20 mouse cellular contexts compared by ENCODE assay signal in the genomic region with DNA sequence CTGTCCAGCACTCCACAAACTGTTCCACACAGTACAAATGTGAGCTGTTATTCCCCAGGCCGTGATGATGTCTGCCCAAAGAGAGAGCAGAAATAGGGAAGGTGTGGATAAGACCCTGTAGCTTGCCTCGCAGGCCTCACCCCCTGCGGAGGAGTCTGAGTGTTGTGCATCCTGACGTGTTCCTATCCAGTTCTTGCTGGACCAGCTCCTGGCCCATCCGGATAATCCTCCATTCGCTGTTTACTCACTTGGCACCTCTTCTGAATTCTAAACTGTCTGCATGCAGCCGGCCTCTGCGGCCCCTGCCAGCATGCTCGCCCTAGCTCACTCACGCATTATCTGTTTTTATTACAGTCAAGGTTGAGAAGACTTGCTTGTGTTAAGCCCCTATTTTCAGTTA. TPM values are rescaled to one million over a fixed set of nuclear protein-coding genes. Genes with fewer than 3 reads are reported as not detected.
DNase-seq lines count a peak whose midpoint lies in the region; ATAC-seq lines count a peak whose summit lies in the region.
"Had no signal": no experiment of that assay in that cellular context is flagged by ENCODE, and none has a peak within 500 bp of the region (broad histone marks: within the 10 kb centered on the region; RNA-seq: fewer than 3 reads in every experiment).

No protein-coding gene starts in this region.

- peaks cover 39% of the 10 kb centered on the region for H3K4me1 ChIP-seq in hindbrain, embryonic 13.5 days (replicated peaks)
- no peaks in the 10 kb centered on the region; the same call in 1 of the 2 replicates for H3K4me1 ChIP-seq in hindbrain, embryonic 14.5 days (replicated peaks; ENCODE audit: control insufficient read depth, insufficient read depth, low read length)
- peaks cover 43% of the 10 kb centered on the region for H3K4me1 ChIP-seq in midbrain, embryonic 13.5 days (replicated peaks)
- H3K4me1 ChIP-seq in midbrain, embryonic 11.5 days (ENCODE audit: control insufficient read depth, insufficient read depth, low read length), result 0 out of 2 replicates have a peak, but pooled peaks cover 2% of the 10 kb centered on the region
- H3K4me1 ChIP-seq in midbrain, embryonic 15.5 days, result peaks cover 27% of the 10 kb centered on the region
- peaks cover 9% of the 10 kb centered on the region; the same call in 1 of the 2 replicates for H3K4me1 ChIP-seq in kidney, embryonic 15.5 days

- H3K27ac ChIP-seq in hindbrain, embryonic 13.5 days, result 0 out of 2 replicates have a peak overlapping the region, but pooled peaks have one; percentile 14
- no peak overlapping the region for H3K27ac ChIP-seq in hindbrain, embryonic 14.5 days
- 0 out of 2 replicates have a peak overlapping the region, but pooled peaks have one; percentile 49 for H3K27ac ChIP-seq in midbrain, embryonic 13.5 days
- H3K27ac ChIP-seq in midbrain, embryonic 11.5 days (ENCODE audit: low read depth, low read length), result no peak overlapping the region
- H3K27ac ChIP-seq in midbrain, embryonic 15.5 days, result peak overlapping the region; percentile 47
- H3K27ac ChIP-seq in kidney, embryonic 15.5 days, result no peak overlapping the region
- H3K27ac ChIP-seq: forebrain, embryonic 13.5 days; kidney, postnatal 0 days had no signal

- no peak overlapping the region for H3K9ac ChIP-seq in hindbrain, embryonic 13.5 days
- no peak overlapping the region for H3K9ac ChIP-seq in hindbrain, embryonic 14.5 days
- H3K9ac ChIP-seq in midbrain, embryonic 13.5 days (replicated peaks), result no peak overlapping the region
- H3K9ac ChIP-seq in midbrain, embryonic 11.5 days (ENCODE audit: low read length), result no peak overlapping the region
- no peak overlapping the region for H3K9ac ChIP-seq in midbrain, embryonic 15.5 days
- no peak overlapping the region for H3K9ac ChIP-seq in kidney, embryonic 15.5 days
- H3K9ac ChIP-seq: forebrain, embryonic 13.5 days; lung, embryonic 14.5 days had no signal

- H3K36me3 ChIP-seq in hindbrain, embryonic 13.5 days, result no peaks in the 10 kb centered on the region
- H3K36me3 ChIP-seq in hindbrain, embryonic 14.5 days (replicated peaks; ENCODE audit: control insufficient read depth, insufficient read depth), result no peaks in the 10 kb centered on the region
- H3K36me3 ChIP-seq in midbrain, embryonic 13.5 days, result no peaks in the 10 kb centered on the region
- H3K36me3 ChIP-seq in midbrain, embryonic 11.5 days (ENCODE audit: control insufficient read depth, insufficient read depth, low read length), result no peaks in the 10 kb centered on the region
- H3K36me3 ChIP-seq in midbrain, embryonic 15.5 days (replicated peaks), result no peaks in the 10 kb centered on the region
- H3K36me3 ChIP-seq in kidney, embryonic 15.5 days, result no peaks in the 10 kb centered on the region

- H3K4me2 ChIP-seq in hindbrain, embryonic 13.5 days, result no peak overlapping the region
- H3K4me2 ChIP-seq in hindbrain, embryonic 14.5 days (replicated peaks), result no peak overlapping the region
- H3K4me2 ChIP-seq in midbrain, embryonic 13.5 days (replicated peaks), result no peak overlapping the region
- no peak overlapping the region for H3K4me2 ChIP-seq in midbrain, embryonic 11.5 days
- H3K4me2 ChIP-seq in midbrain, embryonic 15.5 days, result no peak overlapping the region
- H3K4me2 ChIP-seq in kidney, embryonic 15.5 days, result no peak overlapping the region
- H3K4me2 ChIP-seq: forebrain, embryonic 13.5 days; liver, embryonic 11.5 days; lung, embryonic 14.5 days had no signal

- no peak overlapping the region for H3K4me3 ChIP-seq in hindbrain, embryonic 13.5 days
- H3K4me3 ChIP-seq in hindbrain, embryonic 14.5 days (replicated peaks; ENCODE audit: low read length), result no peak overlapping the region
- H3K4me3 ChIP-seq in midbrain, embryonic 13.5 days (replicated peaks), result no peak overlapping the region
- no peak overlapping the region for H3K4me3 ChIP-seq in midbrain, embryonic 11.5 days (ENCODE audit: low read depth, low read length)
- no peak overlapping the region for H3K4me3 ChIP-seq in midbrain, embryonic 15.5 days
- H3K4me3 ChIP-seq in kidney, embryonic 15.5 days (replicated peaks), result no peak overlapping the region
- H3K4me3 ChIP-seq: forebrain, embryonic 13.5 days had no signal

- no peak for ATAC-seq in cerebellum, adult (ENCODE audit: insufficient number of reproducible peaks, low FRiP score, low TSS enrichment)
- ATAC-seq in hindbrain, embryonic 13.5 days (ENCODE audit: low FRiP score), result no peak
- no peak for ATAC-seq in hindbrain, embryonic 14.5 days (ENCODE audit: low FRiP score)
- peak; percentile 22; the same call in 1 of the 2 replicates for ATAC-seq in midbrain, embryonic 13.5 days
- ATAC-seq in midbrain, embryonic 11.5 days (ENCODE audit: low FRiP score), result no peak
- ATAC-seq in midbrain, embryonic 15.5 days (replicated peaks), result peak; percentile 16
- ATAC-seq in kidney, embryonic 15.5 days (replicated peaks; ENCODE audit: low FRiP score), result no peak
- ATAC-seq: CD4-positive, CD25-positive, alpha-beta regulatory T cell, adult 4 months; Patski had no signal

- H3K27me3 ChIP-seq in hindbrain, embryonic 13.5 days, result 0 out of 2 replicates have a peak, but pooled peaks cover 4% of the 10 kb centered on the region
- no peaks in the 10 kb centered on the region for H3K27me3 ChIP-seq in hindbrain, embryonic 14.5 days (ENCODE audit: control insufficient read depth, insufficient read depth, low read length)
- no peaks in the 10 kb centered on the region for H3K27me3 ChIP-seq in midbrain, embryonic 13.5 days
- no peaks in the 10 kb centered on the region for H3K27me3 ChIP-seq in midbrain, embryonic 11.5 days (ENCODE audit: control insufficient read depth, insufficient read depth, low read length)
- H3K27me3 ChIP-seq in midbrain, embryonic 15.5 days (replicated peaks), result no peaks in the 10 kb centered on the region
- H3K27me3 ChIP-seq in kidney, embryonic 15.5 days, result no peaks in the 10 kb centered on the region
- H3K27me3 ChIP-seq: forebrain, embryonic 13.5 days had no signal

- no peaks in the 10 kb centered on the region for H3K9me3 ChIP-seq in hindbrain, embryonic 13.5 days
- no peaks in the 10 kb centered on the region for H3K9me3 ChIP-seq in hindbrain, embryonic 14.5 days (ENCODE audit: control insufficient read depth, low read length)
- H3K9me3 ChIP-seq in midbrain, embryonic 13.5 days, result no peaks in the 10 kb centered on the region
- H3K9me3 ChIP-seq in midbrain, embryonic 11.5 days (ENCODE audit: control insufficient read depth, low read length), result no peaks in the 10 kb centered on the region
- no peaks in the 10 kb centered on the region for H3K9me3 ChIP-seq in midbrain, embryonic 15.5 days
- no peaks in the 10 kb centered on the region for H3K9me3 ChIP-seq in kidney, embryonic 15.5 days (replicated peaks)
- H3K9me3 ChIP-seq: forebrain, embryonic 13.5 days had no signal

- 73% methylated on average over 10 of the region's 10 CpGs for WGBS in hindbrain, embryonic 13.5 days
- WGBS in hindbrain, embryonic 14.5 days, result 72% methylated on average over 10 of the region's 10 CpGs
- WGBS in midbrain, embryonic 13.5 days, result 66% methylated on average over 10 of the region's 10 CpGs
- 72% methylated on average over 10 of the region's 10 CpGs for WGBS in midbrain, embryonic 11.5 days
- WGBS in midbrain, embryonic 15.5 days, result 52% methylated on average over 10 of the region's 10 CpGs
- WGBS in kidney, embryonic 15.5 days, result 67% methylated on average over 10 of the region's 10 CpGs

- DNase-seq in cerebellum, adult 11-12 months, result peak; percentile 71
- DNase-seq in hindbrain, embryonic 14.5 days (ENCODE audit: low spot score), result no peak
- no peak for DNase-seq in midbrain, embryonic 11.5 days (ENCODE audit: low spot score, missing footprints)
- DNase-seq: adrenal gland, adult 8-10 months; gastrocnemius, postnatal 36 days; kidney, adult 11 months; lung, embryonic 14.5 days; lung, postnatal 4 days; right cerebral cortex, adult 18-20 months had no signal

RNA-seq across cellular contexts. Expression of gene Syt7, which starts 15.5 kb away (rescaled TPM):
- polyA plus RNA-seq in hindbrain, embryonic 13.5 days (2015; fragmentation: Nextera tagmentation; extraction: Ambion mirVana), result 7.9 and 8.4 TPM in 2 replicates
- polyA plus RNA-seq in hindbrain, embryonic 14.5 days (2014; fragmentation: Nextera tagmentation; extraction: Ambion mirVana), result 12.0 and 14.0 TPM in 2 replicates
- 8.2 and 8.8 TPM in 2 replicates for polyA plus RNA-seq in midbrain, embryonic 13.5 days (2015; fragmentation: Nextera tagmentation; extraction: Ambion mirVana)
- polyA plus RNA-seq in midbrain, embryonic 11.5 days (2014; fragmentation: Nextera tagmentation; extraction: Ambion mirVana), result 3.0 and 3.9 TPM in 2 replicates
- polyA plus RNA-seq in midbrain, embryonic 15.5 days (2015; fragmentation: Nextera tagmentation; extraction: Ambion mirVana), result 19.6 and 21.0 TPM in 2 replicates
- 1.5 and 2.3 TPM in 2 replicates for polyA plus RNA-seq in kidney, embryonic 15.5 days (2015; fragmentation: Nextera tagmentation; extraction: Ambion mirVana)
- polyA plus RNA-seq: CD4-positive, CD25-positive, alpha-beta regulatory T cell, adult 4 months had no signal

RNA-seq across cellular contexts. Expression of gene Lrrc10b, which starts 52.8 kb away (rescaled TPM):
- 0.53 and 1.1 TPM in 2 replicates for polyA plus RNA-seq in hindbrain, embryonic 13.5 days (2015; fragmentation: Nextera tagmentation; extraction: Ambion mirVana)
- polyA plus RNA-seq in hindbrain, embryonic 14.5 days (2014; fragmentation: Nextera tagmentation; extraction: Ambion mirVana), result 1.5 and 1.6 TPM in 2 replicates
- 0.71 and 0.76 TPM in 2 replicates for polyA plus RNA-seq in midbrain, embryonic 13.5 days (2015; fragmentation: Nextera tagmentation; extraction: Ambion mirVana)
- 0.55 and 0.59 TPM in 2 replicates for polyA plus RNA-seq in midbrain, embryonic 11.5 days (2014; fragmentation: Nextera tagmentation; extraction: Ambion mirVana)
- polyA plus RNA-seq in midbrain, embryonic 15.5 days (2015; fragmentation: Nextera tagmentation; extraction: Ambion mirVana), result 1.7 and 2.4 TPM in 2 replicates
- polyA plus RNA-seq in kidney, embryonic 15.5 days (2015; fragmentation: Nextera tagmentation; extraction: Ambion mirVana), result 0.69 and 0.73 TPM in 2 replicates
- polyA plus RNA-seq: CD4-positive, CD25-positive, alpha-beta regulatory T cell, adult 4 months; limb, embryonic 11.5 days; liver, embryonic 11.5 days had no signal

Comparison
In these comparisons a context has a peak if more than half of its experiments do, and no peak if none do; other contexts are left out.
1. ATAC-seq: peak in midbrain, embryonic 13.5 days (single experiment) and midbrain, embryonic 15.5 days (single experiment); none in cerebellum, adult (single experiment), hindbrain, embryonic 13.5 days (single experiment), hindbrain, embryonic 14.5 days (single experiment), midbrain, embryonic 11.5 days (single experiment) and kidney, embryonic 15.5 days (single experiment).
2. H3K27ac ChIP-seq: peak in hindbrain, embryonic 13.5 days (single experiment), midbrain, embryonic 13.5 days (single experiment) and midbrain, embryonic 15.5 days (single experiment); none in hindbrain, embryonic 14.5 days (single experiment), midbrain, embryonic 11.5 days (single experiment) and kidney, embryonic 15.5 days (single experiment).